Mouse (Mus musculus): Measurements from ENCODE around the gene Tmeff2. TPM values are rescaled to one million over a fixed set of nuclear protein-coding genes. Genes with fewer than 3 reads are reported as not detected.

The Tmeff2 gene
- total and polyA plus RNA-seq, 3 experiments: 0.34 to 0.68 (median 0.52) TPM

DNA sequence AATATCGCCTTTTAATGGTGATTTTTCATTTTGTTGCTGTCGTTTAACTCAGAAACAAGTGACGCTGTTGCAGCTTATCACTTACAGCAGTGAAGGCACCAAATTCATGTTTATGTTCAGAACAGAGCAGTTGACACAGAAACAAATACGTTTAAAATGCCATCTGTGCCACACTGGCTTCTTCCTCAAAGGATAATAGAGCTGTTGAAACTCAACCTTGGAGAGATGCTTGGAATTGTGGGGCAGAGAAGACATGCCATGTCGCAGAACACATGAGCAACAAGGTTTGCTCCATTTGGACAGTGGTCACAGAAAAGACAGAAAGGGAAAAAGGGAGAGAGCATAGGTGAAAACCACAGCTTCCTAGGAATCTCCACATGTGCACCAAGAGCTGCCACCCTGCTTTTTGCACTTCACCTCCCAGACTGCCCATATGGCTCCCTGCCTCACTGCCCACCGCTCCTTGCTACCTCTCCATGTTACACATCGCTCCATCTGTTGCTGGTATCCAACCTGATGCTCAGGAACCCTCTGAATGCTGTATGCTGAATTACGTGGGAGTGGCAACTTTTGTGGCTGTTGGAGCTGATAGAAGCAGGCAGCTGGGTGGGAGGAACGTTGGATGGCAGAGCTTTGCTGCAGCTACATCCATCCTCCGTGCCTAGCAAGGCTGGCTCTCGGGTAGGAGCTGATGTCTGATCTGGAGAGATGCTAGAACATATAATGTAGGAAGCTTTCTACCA, 298.8 kb downstream of the Tmeff2 start:
- TF ChIP-seq EP300 (IDR thresholded peaks at IDR 0.05; ENCODE audit: insufficient read depth, low read depth, low read length) (no peak), CTCF (IDR thresholded peaks at IDR 0.05) (no peak), POLR2A (IDR thresholded peaks at IDR 0.05; ENCODE audit: insufficient read depth, low read depth, low read length) (no peak)
- Histone ChIP-seq H3K4me1 (ENCODE audit: control insufficient read depth, insufficient read depth, low read length) (no peaks in the 10 kb centered on the region), H3K4me3 (no peak overlapping the region), H3K9ac (ENCODE audit: low read depth, low read length) (no peak overlapping the region), H3K27me3 (ENCODE audit: control insufficient read depth, insufficient read depth, low read length) (no peaks in the 10 kb centered on the region), H3K27ac (no peak overlapping the region), H3K36me3 (ENCODE audit: control insufficient read depth, insufficient read depth, low read length) (no peaks in the 10 kb centered on the region), H3K79me2 (replicated peaks; ENCODE audit: control insufficient read depth, insufficient read depth, low read length) (no peaks in the 10 kb centered on the region)
- intact Hi-C loops (cut with DNase I): no loop called here
- DNase-seq: no peak
- 87% methylated on average over 11 of the region's 11 CpGs for WGBS

DNA sequence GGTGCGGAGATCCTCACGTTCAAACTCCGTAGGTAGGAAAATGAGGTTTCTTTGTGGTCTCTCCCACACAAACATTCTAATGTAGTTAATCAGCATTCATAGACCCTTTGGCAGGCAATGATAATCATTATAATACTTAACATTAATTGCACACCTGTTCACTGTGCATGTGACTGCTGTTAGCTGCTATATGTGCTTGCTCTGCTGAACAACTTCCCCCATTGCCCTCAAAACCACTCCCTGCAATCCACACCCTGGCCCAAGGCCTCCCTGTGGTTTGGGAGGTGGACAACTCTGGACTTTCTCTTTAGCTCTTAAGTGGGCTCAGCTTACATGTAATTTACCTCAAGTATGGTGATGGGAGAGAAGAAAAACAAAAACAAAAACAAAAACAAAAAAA, 299.5 kb downstream of the Tmeff2 start:
- intact Hi-C loops (cut with DNase I): no loop called here
- no peak for DNase-seq
- Histone ChIP-seq H3K36me3 (ENCODE audit: control insufficient read depth, insufficient read depth, low read length) (no peaks in the 10 kb centered on the region), H3K4me1 (ENCODE audit: control insufficient read depth, insufficient read depth, low read length) (no peaks in the 10 kb centered on the region), H3K79me2 (replicated peaks; ENCODE audit: control insufficient read depth, insufficient read depth, low read length) (no peaks in the 10 kb centered on the region), H3K27ac (no peak overlapping the region), H3K27me3 (ENCODE audit: control insufficient read depth, insufficient read depth, low read length) (no peaks in the 10 kb centered on the region), H3K9ac (ENCODE audit: low read depth, low read length) (no peak overlapping the region), H3K4me3 (no peak overlapping the region)
- TF ChIP-seq CTCF (IDR thresholded peaks at IDR 0.05): no peak
- no peak for TF ChIP-seq EP300 (IDR thresholded peaks at IDR 0.05; ENCODE audit: insufficient read depth, low read depth, low read length)
- TF ChIP-seq POLR2A (IDR thresholded peaks at IDR 0.05; ENCODE audit: insufficient read depth, low read depth, low read length): no peak
- WGBS: 95% methylated on average over 3 of the region's 3 CpGs

DNA sequence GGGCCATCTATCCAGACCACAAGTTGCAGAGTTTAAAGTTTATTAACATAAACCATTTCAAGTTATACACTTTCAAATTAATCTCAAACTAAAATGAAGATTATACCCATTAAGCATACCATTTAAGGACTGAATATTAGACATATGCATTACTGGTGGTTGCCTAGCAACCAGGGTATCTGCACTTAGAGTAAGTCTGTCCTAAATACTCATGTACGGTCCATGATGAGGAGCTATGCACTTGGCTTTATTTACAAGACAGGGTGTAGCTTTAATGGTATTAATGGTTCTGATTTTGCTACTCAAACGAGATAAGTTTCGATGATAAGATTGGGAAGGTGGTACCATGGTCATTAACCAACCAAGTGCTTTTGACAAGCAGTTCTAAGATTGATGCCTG, 315.2 kb downstream of the Tmeff2 start:
- Histone ChIP-seq H3K9ac (ENCODE audit: low read depth, low read length) (no peak overlapping the region), H3K27me3 (ENCODE audit: control insufficient read depth, insufficient read depth, low read length) (no peaks in the 10 kb centered on the region), H3K4me1 (ENCODE audit: control insufficient read depth, insufficient read depth, low read length) (no peaks in the 10 kb centered on the region), H3K36me3 (ENCODE audit: control insufficient read depth, insufficient read depth, low read length) (no peaks in the 10 kb centered on the region), H3K4me3 (no peak overlapping the region), H3K27ac (no peak overlapping the region), H3K79me2 (replicated peaks; ENCODE audit: control insufficient read depth, insufficient read depth, low read length) (no peaks in the 10 kb centered on the region)
- TF ChIP-seq EP300 (IDR thresholded peaks at IDR 0.05; ENCODE audit: insufficient read depth, low read depth, low read length) (no peak), CTCF (IDR thresholded peaks at IDR 0.05) (no peak), POLR2A (IDR thresholded peaks at IDR 0.05; ENCODE audit: insufficient read depth, low read depth, low read length) (no peak)
- no peak for DNase-seq
- intact Hi-C loops (cut with DNase I): no loop called here
- 84% methylated on average over 3 of the region's 3 CpGs for WGBS

DNA sequence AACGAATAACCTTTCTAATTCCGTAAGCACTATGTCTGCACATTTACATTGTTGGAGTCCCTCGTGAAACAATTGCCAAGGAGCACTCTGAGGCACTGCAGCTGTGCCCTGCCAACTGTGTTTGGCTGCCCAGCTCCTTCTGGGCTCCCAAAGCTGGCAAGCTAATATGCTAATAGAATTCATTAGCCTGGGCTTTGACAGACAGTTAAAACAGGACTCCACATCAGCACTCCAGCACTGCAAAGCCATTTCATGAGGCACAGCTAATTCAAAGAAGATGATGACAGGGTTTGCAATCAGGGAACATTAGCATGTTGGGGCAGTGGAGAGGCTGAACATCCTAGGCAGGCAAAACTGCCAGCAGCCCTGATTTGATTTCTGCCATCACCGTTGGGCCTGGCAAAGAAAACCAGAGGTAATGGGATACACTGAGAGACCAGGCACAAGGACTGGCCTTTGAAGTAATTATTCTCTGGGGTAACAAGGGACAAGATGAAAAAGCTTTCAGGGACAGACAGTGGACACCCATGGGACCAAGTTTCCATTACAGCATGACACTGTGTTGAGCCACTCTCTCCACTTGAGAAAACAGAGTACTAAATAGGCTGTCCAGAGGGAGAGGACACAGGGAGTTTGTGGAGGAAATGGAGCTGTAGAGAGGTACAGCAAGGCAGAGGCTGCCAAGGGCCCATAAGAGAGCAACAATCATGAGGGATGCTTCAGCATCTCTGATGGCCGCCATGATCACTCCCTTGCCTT, 316.0 kb downstream of the Tmeff2 start:
- H3K27me3 ChIP-seq (ENCODE audit: control insufficient read depth, insufficient read depth, low read length): no peaks in the 10 kb centered on the region
- no peak overlapping the region for H3K9ac ChIP-seq (ENCODE audit: low read depth, low read length)
- H3K4me1 ChIP-seq (ENCODE audit: control insufficient read depth, insufficient read depth, low read length): no peaks in the 10 kb centered on the region
- 76% methylated on average over 5 of the region's 5 CpGs for WGBS
- no peaks in the 10 kb centered on the region for H3K79me2 ChIP-seq (replicated peaks; ENCODE audit: control insufficient read depth, insufficient read depth, low read length)
- no peak for TF ChIP-seq CTCF (IDR thresholded peaks at IDR 0.05)
- no peak for TF ChIP-seq POLR2A (IDR thresholded peaks at IDR 0.05; ENCODE audit: insufficient read depth, low read depth, low read length)
- no peak for TF ChIP-seq EP300 (IDR thresholded peaks at IDR 0.05; ENCODE audit: insufficient read depth, low read depth, low read length)
- H3K36me3 ChIP-seq (ENCODE audit: control insufficient read depth, insufficient read depth, low read length): no peaks in the 10 kb centered on the region
- intact Hi-C loops (cut with DNase I): no loop called here
- no peak overlapping the region for H3K4me3 ChIP-seq
- DNase-seq: peak in 1 of 2 experiments; percentile 28
- no peak overlapping the region for H3K27ac ChIP-seq

DNA sequence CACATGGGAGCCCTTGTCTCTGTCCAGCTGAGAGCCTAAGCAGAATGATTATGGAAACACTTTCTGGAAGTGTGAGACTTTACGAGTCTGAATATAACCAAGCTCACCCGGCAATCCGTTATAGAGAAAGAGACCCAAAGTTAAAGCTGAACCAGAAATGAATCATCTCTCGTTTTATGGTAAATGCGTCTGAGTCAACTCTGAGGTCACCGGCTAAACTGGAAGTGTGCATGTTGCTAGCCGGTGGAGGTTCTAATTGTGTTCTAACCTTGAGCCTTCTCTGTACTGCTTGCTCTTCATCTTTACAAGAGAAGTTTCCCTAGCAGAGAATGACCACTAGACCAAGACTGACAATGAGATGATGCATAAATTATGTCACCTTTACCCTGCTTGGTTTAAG, 316.8 kb downstream of the Tmeff2 start:
- TF ChIP-seq POLR2A (IDR thresholded peaks at IDR 0.05; ENCODE audit: insufficient read depth, low read depth, low read length) (no peak), CTCF (IDR thresholded peaks at IDR 0.05) (no peak), EP300 (IDR thresholded peaks at IDR 0.05; ENCODE audit: insufficient read depth, low read depth, low read length) (no peak)
- H3K27me3 ChIP-seq (ENCODE audit: control insufficient read depth, insufficient read depth, low read length): no peaks in the 10 kb centered on the region
- no peak overlapping the region for H3K27ac ChIP-seq
- H3K79me2 ChIP-seq (replicated peaks; ENCODE audit: control insufficient read depth, insufficient read depth, low read length): no peaks in the 10 kb centered on the region
- WGBS: 80% methylated on average over 7 of the region's 7 CpGs
- no peaks in the 10 kb centered on the region for H3K36me3 ChIP-seq (ENCODE audit: control insufficient read depth, insufficient read depth, low read length)
- intact Hi-C loops (cut with DNase I): no loop called here
- H3K9ac ChIP-seq (ENCODE audit: low read depth, low read length): no peak overlapping the region
- no peaks in the 10 kb centered on the region for H3K4me1 ChIP-seq (ENCODE audit: control insufficient read depth, insufficient read depth, low read length)
- DNase-seq: no peak
- no peak overlapping the region for H3K4me3 ChIP-seq

DNA sequence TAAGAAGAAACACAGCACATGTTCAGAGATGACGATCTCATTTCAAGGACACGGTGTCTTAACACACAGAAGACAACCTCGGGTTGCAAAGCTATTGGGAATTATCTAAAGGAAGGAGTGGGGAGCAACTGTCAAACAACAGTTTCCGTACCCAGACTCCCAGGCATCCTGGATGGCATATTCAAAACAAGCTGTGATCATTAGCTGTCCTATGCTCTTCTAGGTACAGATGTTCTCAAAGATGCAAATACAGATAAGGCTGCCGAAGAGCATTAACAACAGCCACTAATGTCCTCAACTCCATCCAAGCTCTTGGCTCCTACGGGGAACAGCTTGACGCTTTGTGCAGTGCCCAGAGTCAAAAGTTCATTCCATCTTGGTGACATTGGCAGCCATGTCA, 324.7 kb downstream of the Tmeff2 start:
- intact Hi-C loops (cut with DNase I): no loop called here
- H3K27me3 ChIP-seq (ENCODE audit: control insufficient read depth, insufficient read depth, low read length): no peaks in the 10 kb centered on the region
- no peak for TF ChIP-seq POLR2A (IDR thresholded peaks at IDR 0.05; ENCODE audit: insufficient read depth, low read depth, low read length)
- no peak for TF ChIP-seq CTCF (IDR thresholded peaks at IDR 0.05)
- TF ChIP-seq EP300 (IDR thresholded peaks at IDR 0.05; ENCODE audit: insufficient read depth, low read depth, low read length): no peak
- DNase-seq: no peak
- no peak overlapping the region for H3K27ac ChIP-seq
- H3K4me1 ChIP-seq (ENCODE audit: control insufficient read depth, insufficient read depth, low read length): peaks cover 2% of the 10 kb centered on the region
- no peak overlapping the region for H3K9ac ChIP-seq (ENCODE audit: low read depth, low read length)
- no peaks in the 10 kb centered on the region for H3K36me3 ChIP-seq (ENCODE audit: control insufficient read depth, insufficient read depth, low read length)
- 74% methylated on average over 7 of the region's 7 CpGs for WGBS
- no peaks in the 10 kb centered on the region for H3K79me2 ChIP-seq (replicated peaks; ENCODE audit: control insufficient read depth, insufficient read depth, low read length)
- H3K4me3 ChIP-seq: no peak overlapping the region

Small RNA genes lying within 50 kb of the gene (microRNA-seq; reads per million reads assigned to microRNA genes)
- gene Gm25736: 0 reads per million in 2 experiments

Measured in heart, adult 2 months (tissue).